Comparison of ENCODE assay signal across 8 mouse cellular contexts in genomic region chr5:136199526-136199925, GRCm38 (mm10). TPM values are rescaled to one million over a fixed set of nuclear protein-coding genes. Genes with fewer than 3 reads are reported as not detected.
DNase-seq lines count a peak whose midpoint lies in the region; ATAC-seq and TF ChIP-seq lines count a peak whose summit lies in the region.

No protein-coding gene starts in this region.

- no peaks in the 10 kb centered on the region for H3K27me3 ChIP-seq in heart, embryonic 12.5 days (replicated peaks)
- H3K27me3 ChIP-seq in heart, postnatal 0 days (ENCODE audit: control insufficient read depth, insufficient read depth, low read length), result no peaks in the 10 kb centered on the region
- H3K27me3 ChIP-seq in limb, embryonic 11.5 days (ENCODE audit: control insufficient read depth, insufficient read depth, low read length), result no peaks in the 10 kb centered on the region

- H3K4me2 ChIP-seq in heart, embryonic 12.5 days, result peak overlapping the region; percentile 93
- H3K4me2 ChIP-seq in heart, postnatal 0 days (ENCODE audit: low read depth, low read length), result peak overlapping the region; percentile 83
- H3K4me2 ChIP-seq in limb, embryonic 11.5 days (ENCODE audit: low read depth, severe bottlenecking), result peak overlapping the region; percentile 46

- no peaks in the 10 kb centered on the region; the same call in 1 of the 2 replicates for H3K9me3 ChIP-seq in heart, embryonic 12.5 days (replicated peaks)
- H3K9me3 ChIP-seq in heart, postnatal 0 days (replicated peaks; ENCODE audit: control insufficient read depth, low read length), result no peaks in the 10 kb centered on the region
- no peaks in the 10 kb centered on the region for H3K9me3 ChIP-seq in limb, embryonic 11.5 days (ENCODE audit: control insufficient read depth, low read length)

- H3K27ac ChIP-seq in heart, embryonic 12.5 days (ENCODE audit: poor library complexity, severe bottlenecking), result no peak overlapping the region
- peak overlapping the region; percentile 88 for H3K27ac ChIP-seq in heart, postnatal 0 days (ENCODE audit: low read depth)
- H3K27ac ChIP-seq in limb, embryonic 11.5 days (replicated peaks; ENCODE audit: low read depth, low read length), result no peak overlapping the region

- TF ChIP-seq CTCF in heart, postnatal 0 days (IDR thresholded peaks at IDR 0.05; ENCODE audit: low read depth), result no peak

- peaks cover 32% of the 10 kb centered on the region for H3K36me3 ChIP-seq in heart, embryonic 12.5 days
- peaks cover 23% of the 10 kb centered on the region for H3K36me3 ChIP-seq in heart, postnatal 0 days (replicated peaks; ENCODE audit: control insufficient read depth, insufficient read depth, low read length)
- H3K36me3 ChIP-seq in limb, embryonic 11.5 days (ENCODE audit: control insufficient read depth, insufficient read depth, low read length), result peaks cover 10% of the 10 kb centered on the region; the same call in 1 of the 2 replicates

- peaks cover 12% of the 10 kb centered on the region for H3K4me1 ChIP-seq in heart, embryonic 12.5 days (replicated peaks)
- H3K4me1 ChIP-seq in heart, postnatal 0 days (ENCODE audit: control insufficient read depth, insufficient read depth), result peaks cover 8% of the 10 kb centered on the region; the same call in 1 of the 2 replicates
- peaks cover 3% of the 10 kb centered on the region; the same call in 1 of the 2 replicates for H3K4me1 ChIP-seq in limb, embryonic 11.5 days (ENCODE audit: control insufficient read depth, insufficient read depth, low read length)

- 0 out of 2 replicates have a peak overlapping the region, but pooled peaks have one; percentile 6 for H3K9ac ChIP-seq in heart, embryonic 12.5 days
- H3K9ac ChIP-seq in heart, postnatal 0 days (replicated peaks; ENCODE audit: low read depth, low read length), result peak overlapping the region; percentile 94; the same call in 1 of the 2 replicates
- peak overlapping the region; percentile 80 for H3K9ac ChIP-seq in limb, embryonic 11.5 days (ENCODE audit: low read length)

- 38% methylated on average over 11 of the region's 11 CpGs for WGBS in heart, embryonic 12.5 days
- 33% methylated on average over 11 of the region's 11 CpGs for WGBS in heart, postnatal 0 days
- 32% methylated on average over 11 of the region's 11 CpGs for WGBS in limb, embryonic 11.5 days

- H3K4me3 ChIP-seq in heart, embryonic 12.5 days, result peak overlapping the region; percentile 87
- H3K4me3 ChIP-seq in heart, postnatal 0 days (ENCODE audit: low read depth, low read length), result peak overlapping the region; percentile 97
- peak overlapping the region; percentile 67 for H3K4me3 ChIP-seq in limb, embryonic 11.5 days (ENCODE audit: low read depth, low read length)

- DNase-seq in heart, adult 11 months, result no peak
- peak; percentile 62 for DNase-seq in adipocyte (ENCODE audit: low spot score)
- no peak for DNase-seq in heart, postnatal 0 days (ENCODE audit: low spot score)
- peak; percentile 30 for DNase-seq in limb, embryonic 11.5 days (ENCODE audit: low spot score)
- DNase-seq in retina, postnatal 1 day, result peak; percentile 27
- DNase-seq in cerebellum, adult 11 months, result no peak
- no peak for DNase-seq in cerebellum, adult 9-10 months

- TF ChIP-seq EP300 in heart, postnatal 0 days (IDR thresholded peaks at IDR 0.05; ENCODE audit: low read depth), result no peak

- ATAC-seq in heart, embryonic 12.5 days (ENCODE audit: insufficient number of reproducible peaks, low FRiP score), result no peak
- no peak for ATAC-seq in heart, postnatal 0 days (ENCODE audit: insufficient read depth, low read depth)
- ATAC-seq in limb, embryonic 11.5 days (ENCODE audit: insufficient number of reproducible peaks, low FRiP score, low TSS enrichment, low read depth), result no peak

RNA-seq across cellular contexts. Expression of gene Prkrip1, which starts 0.8 kb away (rescaled TPM):
- polyA plus RNA-seq in heart, embryonic 12.5 days (2016; fragmentation: Nextera tagmentation; extraction: Ambion mirVana), result 41.8 and 48.1 TPM in 2 replicates
- 1.7 and 8.4 TPM in 2 replicates for total RNA-seq in heart, postnatal 0 days (2014; rRNA removed; ENCODE audit: low replicate concordance)
- 32.7 and 34.0 TPM in 2 replicates for polyA plus RNA-seq in heart, postnatal 0 days (2015; fragmentation: Nextera tagmentation; extraction: Ambion mirVana)
- polyA plus RNA-seq in limb, embryonic 11.5 days (2014; fragmentation: Nextera tagmentation; extraction: Ambion mirVana), result 79.9 and 85.0 TPM in 2 replicates

RNA-seq across cellular contexts. Expression of gene Orai2, which starts 29.0 kb away (rescaled TPM):
- 3.0 and 3.1 TPM in 2 replicates for polyA plus RNA-seq in heart, embryonic 12.5 days (2016; fragmentation: Nextera tagmentation; extraction: Ambion mirVana)
- 0.69 and 6.0 TPM in 2 replicates for total RNA-seq in heart, postnatal 0 days (2014; rRNA removed; ENCODE audit: low replicate concordance)
- 1.1 and 1.2 TPM in 2 replicates for polyA plus RNA-seq in heart, postnatal 0 days (2015; fragmentation: Nextera tagmentation; extraction: Ambion mirVana)
- 4.5 and 5.6 TPM in 2 replicates for polyA plus RNA-seq in limb, embryonic 11.5 days (2014; fragmentation: Nextera tagmentation; extraction: Ambion mirVana)

RNA-seq across cellular contexts. Expression of gene Sh2b2, which starts 46.8 kb away (rescaled TPM):
- 1.5 and 1.9 TPM in 2 replicates for polyA plus RNA-seq in heart, embryonic 12.5 days (2016; fragmentation: Nextera tagmentation; extraction: Ambion mirVana)
- total RNA-seq in heart, postnatal 0 days (2014; rRNA removed; ENCODE audit: low replicate concordance), result 0.97 and 2.0 TPM in 2 replicates
- polyA plus RNA-seq in heart, postnatal 0 days (2015; fragmentation: Nextera tagmentation; extraction: Ambion mirVana), result 0.41 and 0.63 TPM in 2 replicates
- polyA plus RNA-seq in limb, embryonic 11.5 days (2014; fragmentation: Nextera tagmentation; extraction: Ambion mirVana), result 10.2 and 12.0 TPM in 2 replicates

Comparison
In these comparisons a context has a peak if more than half of its experiments do, and no peak if none do; other contexts are left out.
1. H3K9ac ChIP-seq: peak in every context shown above with its lines; median percentile 94 in heart, postnatal 0 days; 80 in limb, embryonic 11.5 days; 6 in heart, embryonic 12.5 days.
2. DNase-seq: peak in adipocyte (single experiment), limb, embryonic 11.5 days (single experiment) and retina, postnatal 1 day (single experiment); none in heart, adult 11 months (single experiment), heart, postnatal 0 days (single experiment), cerebellum, adult 11 months (single experiment) and cerebellum, adult 9-10 months (single experiment).
3. Peak in every context shown above with its lines, with median percentiles within 50 percentile points of each other: H3K4me2 ChIP-seq and H3K4me3 ChIP-seq.